ENCODE assay signal across 21 mouse cellular contexts in the genomic region with DNA sequence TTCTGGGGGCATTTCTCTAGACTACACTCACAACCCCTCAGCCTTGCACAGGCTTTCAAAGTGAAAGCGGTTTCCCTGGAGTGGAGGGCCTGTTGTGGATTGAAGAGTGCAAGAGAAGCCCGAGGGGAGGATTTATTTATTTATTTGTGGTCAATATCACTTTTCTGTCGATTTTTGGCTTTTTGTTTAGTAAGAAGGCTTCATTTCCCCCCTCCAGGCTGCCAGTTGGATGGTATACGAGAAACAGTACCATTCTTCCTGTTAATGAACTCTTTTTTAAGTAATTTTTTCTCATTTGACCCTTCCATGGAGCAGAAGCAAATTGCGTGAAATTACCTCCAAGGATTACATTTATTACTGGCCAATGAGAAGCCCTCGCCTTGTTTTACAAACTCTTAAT. TPM values are rescaled to one million over a fixed set of nuclear protein-coding genes. Genes with fewer than 3 reads are reported as not detected.
DNase-seq lines count a peak whose midpoint lies in the region; ATAC-seq lines count a peak whose summit lies in the region.
"Had no signal": no experiment of that assay in that cellular context is flagged by ENCODE, and none has a peak within 500 bp of the region (broad histone marks: within the 10 kb centered on the region; RNA-seq: fewer than 3 reads in every experiment).

No protein-coding gene starts in this region.

- no peaks in the 10 kb centered on the region for H3K36me3 ChIP-seq in heart, embryonic 14.5 days (ENCODE audit: control insufficient read depth, insufficient read depth, low read length)
- no peaks in the 10 kb centered on the region for H3K36me3 ChIP-seq in megakaryocyte, embryonic 14.5 days (replicated peaks; ENCODE audit: low read length)
- no peaks in the 10 kb centered on the region for H3K36me3 ChIP-seq in forebrain, embryonic 12.5 days (replicated peaks)
- no peaks in the 10 kb centered on the region for H3K36me3 ChIP-seq in forebrain, embryonic 16.5 days (ENCODE audit: control insufficient read depth, insufficient read depth)
- H3K36me3 ChIP-seq: embryonic facial prominence, embryonic 15.5 days had no signal

- intact Hi-C loops in heart, postnatal 36 days (cut with DNase I), result no loop called here

- no peak for ATAC-seq in heart, embryonic 14.5 days (ENCODE audit: insufficient number of reproducible peaks, insufficient read depth, low FRiP score, low read depth)
- ATAC-seq in megakaryocyte, adult 5-6 weeks (ENCODE audit: poor library complexity, severe bottlenecking), result no peak
- peak; percentile 13; the same call in 1 of the 2 replicates for ATAC-seq in forebrain, embryonic 12.5 days (ENCODE audit: low FRiP score)
- peak; percentile 12; the same call in 1 of the 2 replicates for ATAC-seq in forebrain, embryonic 16.5 days
- ATAC-seq: activated CD4-positive, CD25-positive, alpha-beta regulatory T cell, adult 4 months; hindbrain, embryonic 16.5 days; Patski had no signal

- peak overlapping the region in 1 of 2 experiments; percentile 32; a peak in 2 of 4 replicates for H3K4me3 ChIP-seq in heart, embryonic 14.5 days (ENCODE audit: control insufficient read depth in 1 of 2, insufficient read depth in 1 of 2, low read depth in 1 of 2, low read length in 2 of 2)
- H3K4me3 ChIP-seq in megakaryocyte, embryonic 14.5 days (replicated peaks), result peak overlapping the region; percentile 89
- no peak overlapping the region for H3K4me3 ChIP-seq in forebrain, embryonic 12.5 days (replicated peaks)
- no peak overlapping the region for H3K4me3 ChIP-seq in forebrain, embryonic 16.5 days (replicated peaks; ENCODE audit: low read length)

- no peak for DNase-seq in heart, postnatal 36 days
- no peak for DNase-seq in cerebellum, postnatal 10 days
- DNase-seq: adrenal gland, postnatal 14 days; cerebellum, adult 8-10 months; gastrocnemius, adult 2 months; kidney, adult 2 months; kidney, postnatal 14 days; lung, postnatal 14 days; spleen, adult 18-20 months had no signal

- whole genome bisulfite sequencing in heart, embryonic 14.5 days, result 25% methylated on average over 6 of the region's 6 CpGs
- 13% methylated on average over 6 of the region's 6 CpGs for WGBS in forebrain, embryonic 12.5 days
- WGBS in forebrain, embryonic 16.5 days, result 20% methylated on average over 6 of the region's 6 CpGs

- peaks cover 90% of the 10 kb centered on the region for H3K27me3 ChIP-seq in heart, embryonic 14.5 days (ENCODE audit: control insufficient read depth, insufficient read depth, low read length)
- peaks cover 73% of the 10 kb centered on the region for H3K27me3 ChIP-seq in megakaryocyte, embryonic 14.5 days (replicated peaks)
- peaks cover 17% of the 10 kb centered on the region; the same call in 1 of the 2 replicates for H3K27me3 ChIP-seq in forebrain, embryonic 12.5 days
- H3K27me3 ChIP-seq in forebrain, embryonic 16.5 days (replicated peaks; ENCODE audit: control insufficient read depth, insufficient read depth, low read length), result peaks cover 4% of the 10 kb centered on the region; the same call in 1 of the 2 replicates

- no peaks in the 10 kb centered on the region for H3K9me3 ChIP-seq in heart, embryonic 14.5 days (ENCODE audit: control insufficient read depth, low read length)
- peaks cover 6% of the 10 kb centered on the region for H3K9me3 ChIP-seq in megakaryocyte, embryonic 14.5 days
- no peaks in the 10 kb centered on the region for H3K9me3 ChIP-seq in forebrain, embryonic 12.5 days
- H3K9me3 ChIP-seq in forebrain, embryonic 16.5 days (ENCODE audit: control insufficient read depth, low read length), result no peaks in the 10 kb centered on the region
- H3K9me3 ChIP-seq: embryonic facial prominence, embryonic 15.5 days had no signal

- peak overlapping the region; percentile 62 for H3K4me2 ChIP-seq in heart, embryonic 14.5 days (ENCODE audit: low read length)
- H3K4me2 ChIP-seq in forebrain, embryonic 12.5 days, result peak overlapping the region; percentile 50
- H3K4me2 ChIP-seq in forebrain, embryonic 16.5 days (ENCODE audit: low read length), result peak overlapping the region; percentile 41

- no peak overlapping the region for H3K27ac ChIP-seq in heart, embryonic 14.5 days (replicated peaks in 1 of 2; ENCODE audit: control insufficient read depth in 1 of 2, insufficient read depth in 1 of 2, low read depth in 2 of 2, low read length in 2 of 2)
- H3K27ac ChIP-seq in forebrain, embryonic 12.5 days, result peak overlapping the region; percentile 91
- peak overlapping the region; percentile 84 for H3K27ac ChIP-seq in forebrain, embryonic 16.5 days (ENCODE audit: low read length)
- H3K27ac ChIP-seq: embryonic facial prominence, embryonic 15.5 days; gastrocnemius, adult 2 months had no signal

- H3K4me1 ChIP-seq in heart, embryonic 14.5 days (ENCODE audit: control insufficient read depth in 2 of 2, insufficient read depth in 2 of 2, low read length in 2 of 2), result no peaks in the 10 kb centered on the region
- H3K4me1 ChIP-seq in megakaryocyte, embryonic 14.5 days, result peaks cover 34% of the 10 kb centered on the region
- peaks cover 14% of the 10 kb centered on the region for H3K4me1 ChIP-seq in forebrain, embryonic 12.5 days
- H3K4me1 ChIP-seq in forebrain, embryonic 16.5 days (replicated peaks; ENCODE audit: control insufficient read depth, insufficient read depth, low read length), result peaks cover 26% of the 10 kb centered on the region

- no peak overlapping the region for H3K9ac ChIP-seq in heart, embryonic 14.5 days (ENCODE audit: low read length)
- peak overlapping the region; percentile 38; the same call in 1 of the 2 replicates for H3K9ac ChIP-seq in forebrain, embryonic 12.5 days
- peak overlapping the region; percentile 39; the same call in 1 of the 2 replicates for H3K9ac ChIP-seq in forebrain, embryonic 16.5 days (replicated peaks; ENCODE audit: low read depth, low read length)
- H3K9ac ChIP-seq: embryonic facial prominence, embryonic 15.5 days had no signal

RNA-seq across cellular contexts. Expression of a gene that starts 13.5 kb away (rescaled TPM):
- not detected in 2 replicates for polyA plus RNA-seq in heart, embryonic 14.5 days (2014; fragmentation: Nextera tagmentation; extraction: Ambion mirVana)
- not detected for total RNA-seq in heart, postnatal 36 days (2021)
- 0.09 TPM in 1 of 2 replicates, not detected in the other for polyA plus RNA-seq in megakaryocyte, embryonic 14.5 days (2012; ENCODE audit: insufficient read depth, low replicate concordance)
- total RNA-seq in megakaryocyte, adult 5-6 weeks (2015), result not detected in 2 replicates
- total RNA-seq in megakaryocyte, adult 5-6 weeks (2017), result not detected in 2 replicates
- polyA plus RNA-seq in forebrain, embryonic 12.5 days (2016; fragmentation: Nextera tagmentation; extraction: Ambion mirVana), result 69.1 and 78.4 TPM in 2 replicates
- polyA plus RNA-seq in forebrain, embryonic 16.5 days (2015; fragmentation: Nextera tagmentation; extraction: Ambion mirVana), result 41.3 and 42.8 TPM in 2 replicates
- total RNA-seq: granulocyte monocyte progenitor cell, adult 5-6 weeks had no signal
- polyA plus RNA-seq: activated CD4-positive, CD25-positive, alpha-beta regulatory T cell, adult 4 months; kidney, adult 2 months; liver, embryonic 16.5 days; thymus, postnatal 0 days had no signal

Comparison
In these comparisons a context has a peak if more than half of its experiments do, and no peak if none do; other contexts are left out.
1. ATAC-seq: peak in forebrain, embryonic 12.5 days (single experiment) and forebrain, embryonic 16.5 days (single experiment); none in heart, embryonic 14.5 days (single experiment) and megakaryocyte, adult 5-6 weeks (single experiment).
2. H3K27ac ChIP-seq: peak in forebrain, embryonic 12.5 days (single experiment) and forebrain, embryonic 16.5 days (single experiment); none in heart, embryonic 14.5 days (0 of 2).
3. RNA of a gene that starts 13.5 kb away (polyA plus RNA-seq): 69.1 to 78.4 TPM in forebrain, embryonic 12.5 days and 41.3 to 42.8 TPM in forebrain, embryonic 16.5 days; 0.09 TPM in megakaryocyte, embryonic 14.5 days and not detected in heart, embryonic 14.5 days; every median in the first group is over 10 times any median in the second.
4. Peak in every context shown above with its lines, with median percentiles within 50 percentile points of each other: H3K4me2 ChIP-seq.